Mouse (Mus musculus) E14TG2a.4 (cell line): ENCODE measurements around the gene Tns3.

ENCODE experiments used
- CTCF ChIP-seq: conservative IDR thresholded peaks from 2 replicates; pipeline ENCODE4 v1.5.1; 2014; ENCODE audit warnings: low read length
- NANOG ChIP-seq: IDR thresholded peaks from 2 replicates; pipeline ENCODE4 v1.6.1; 2014; ENCODE audit warnings: borderline replicate concordance, low read length, mixed read lengths
- POU5F1 ChIP-seq: IDR thresholded peaks from 2 replicates; pipeline ENCODE4 v1.6.1; 2014; ENCODE audit warnings: low read length, borderline replicate concordance

GRCm38 (mm10) chr11:8473616-8474015, 190.7 kb downstream of the Tns3 start:
- TF ChIP-seq CTCF (no peak), POU5F1 (no peak), NANOG (no peak)
